Mouse (Mus musculus) kidney, adult 2 months (tissue): ENCODE measurements at regions not wholly inside any gene's neighbourhood (a gene's known extent, or its start where the extent isn't known, plus 50 kb on each side); places are given as distances from the start of the nearest gene placed in this dataset.

Source experiments
- CTCF ChIP-seq: fragments of 200-500 bp; conservative IDR thresholded peaks from 2 replicates; pipeline ENCODE4 v1.5.1; 2011; ENCODE audit warnings: low read depth, mild to moderate bottlenecking, control low read depth, low read length, moderate library complexity, mixed read lengths; ENCODE audit not compliant: insufficient read depth, insufficient read length
- POLR2A ChIP-seq: fragments of 200-500 bp; IDR thresholded peaks from one replicate; pipeline ENCODE4 v1.6.1; 2011; ENCODE audit warnings: low read depth, low read length, control low read depth

GRCm38 (mm10) chr7:71500719-71501118 lies 149.4 kb upstream of the Gm10295 start:
- no peak for TF ChIP-seq CTCF
- TF ChIP-seq POLR2A = no peak
